Mouse (Mus musculus): ENCODE measurements at regions not wholly inside any gene's neighbourhood (a gene's known extent, or its start where the extent isn't known, plus 50 kb on each side); places are given as distances from the start of the nearest gene placed in this dataset.

DNA sequence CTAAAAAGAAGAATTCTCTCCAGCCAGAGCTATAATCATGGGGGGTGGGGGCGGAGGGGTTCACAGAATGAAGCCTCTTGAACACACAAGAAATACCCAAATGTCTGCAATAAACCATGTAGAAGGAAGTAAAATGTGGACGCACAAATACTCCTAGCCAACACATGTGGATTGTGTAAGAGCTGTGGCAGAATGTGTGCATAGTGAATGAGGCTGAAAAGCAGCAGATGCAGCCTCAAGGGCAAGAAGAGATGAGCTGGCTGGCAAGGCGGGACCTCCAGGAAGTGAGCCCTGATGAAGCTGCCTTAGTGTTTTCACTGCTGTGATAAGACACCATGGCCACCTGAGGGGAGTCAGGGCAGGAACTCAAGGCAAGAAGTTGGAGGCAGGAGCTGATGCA, 53.3 kb upstream of the Arhgap28 start:
- no peaks in the 10 kb centered on the region for H3K27me3 ChIP-seq
- H3K9me3 ChIP-seq: no peaks in the 10 kb centered on the region
- H3K4me2 ChIP-seq: no peak overlapping the region
- H3K9ac ChIP-seq: no peak overlapping the region
- WGBS: 74% methylated on average over 3 of the region's 3 CpGs
- H3K27ac ChIP-seq: no peak overlapping the region
- H3K36me3 ChIP-seq: no peaks in the 10 kb centered on the region
- peaks cover 3% of the 10 kb centered on the region; the same call in 1 of the 2 replicates for H3K4me1 ChIP-seq
- no peak for ATAC-seq (ENCODE audit: insufficient number of reproducible peaks, insufficient read depth, low FRiP score, low TSS enrichment, low read depth)
- no peak overlapping the region for H3K4me3 ChIP-seq

DNA sequence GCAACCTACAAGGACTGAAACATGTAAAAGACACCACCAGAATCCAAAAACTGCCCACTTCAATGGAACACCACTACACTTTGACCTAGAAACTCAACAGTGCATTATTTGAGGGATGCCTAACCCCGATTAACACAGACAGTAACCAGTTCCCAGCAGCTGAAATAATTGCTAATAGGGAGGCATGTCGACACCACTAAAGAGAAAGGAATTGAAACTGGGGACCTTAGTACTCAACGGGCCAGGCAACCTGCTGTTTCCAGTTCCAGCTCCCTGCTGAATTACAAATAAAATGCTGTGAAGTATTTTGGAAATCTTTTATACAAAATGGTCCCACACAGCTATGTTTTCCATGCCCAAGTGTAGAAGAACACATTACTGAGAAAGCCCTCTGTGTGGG, 56.5 kb upstream of the Arhgap28 start:
- Histone ChIP-seq H3K27ac (no peak overlapping the region), H3K36me3 (no peaks in the 10 kb centered on the region), H3K4me3 (no peak overlapping the region), H3K9ac (no peak overlapping the region), H3K4me2 (no peak overlapping the region), H3K4me1 (peaks cover 3% of the 10 kb centered on the region; the same call in 1 of the 2 replicates), H3K9me3 (no peaks in the 10 kb centered on the region), H3K27me3 (no peaks in the 10 kb centered on the region)
- ATAC-seq (ENCODE audit: insufficient number of reproducible peaks, insufficient read depth, low FRiP score, low TSS enrichment, low read depth): no peak
- WGBS: 86% methylated on average over 3 of the region's 3 CpGs

DNA sequence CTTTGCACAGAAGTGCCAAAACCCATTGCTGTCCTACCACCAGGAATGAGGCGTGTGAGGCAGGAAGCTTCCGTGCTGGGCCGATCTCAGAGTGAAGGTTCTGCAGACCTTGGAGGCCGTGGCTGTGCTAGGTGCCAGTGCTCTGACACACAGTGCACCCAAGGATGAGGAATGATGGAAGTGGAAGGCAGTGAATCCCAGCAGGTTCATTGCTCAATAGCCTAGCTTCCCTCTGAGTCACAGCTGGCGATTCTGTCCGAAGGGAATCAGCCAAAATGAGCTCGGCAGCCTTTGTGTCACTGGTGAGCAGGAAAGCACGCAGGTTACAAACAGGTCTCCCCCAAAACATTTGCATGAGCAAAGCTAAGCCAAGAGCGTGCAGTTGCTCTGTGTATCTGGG, 61.8 kb upstream of the Arhgap28 start:
- H3K27ac ChIP-seq: no peak overlapping the region
- no peak overlapping the region for H3K4me3 ChIP-seq
- ATAC-seq (ENCODE audit: insufficient number of reproducible peaks, insufficient read depth, low FRiP score, low TSS enrichment, low read depth): no peak
- peaks cover 8% of the 10 kb centered on the region for H3K4me1 ChIP-seq
- no peak overlapping the region for H3K4me2 ChIP-seq
- H3K9me3 ChIP-seq: no peaks in the 10 kb centered on the region
- WGBS: 88% methylated on average over 9 of the region's 9 CpGs
- no peak overlapping the region for H3K9ac ChIP-seq
- H3K27me3 ChIP-seq: no peaks in the 10 kb centered on the region
- no peaks in the 10 kb centered on the region for H3K36me3 ChIP-seq

DNA sequence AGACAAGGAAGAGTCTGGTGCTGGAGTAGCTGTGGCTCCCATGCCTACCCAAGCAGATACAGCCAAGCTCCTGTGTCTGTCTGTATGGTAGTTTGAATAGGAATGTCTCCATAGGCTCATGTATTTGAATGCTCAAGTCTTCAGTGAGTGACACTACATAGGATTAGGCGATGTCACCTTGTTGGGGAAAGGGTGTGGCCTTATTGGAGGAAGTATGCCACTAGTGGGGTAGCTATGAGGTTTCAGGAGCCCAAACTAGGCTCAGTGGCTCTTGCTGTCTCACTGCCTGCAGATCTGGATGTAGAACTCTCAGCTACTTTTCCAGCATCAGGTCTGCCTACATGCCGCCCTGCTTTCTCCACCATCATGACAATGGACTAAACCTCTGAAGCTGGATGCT, 62.3 kb upstream of the Arhgap28 start:
- Histone ChIP-seq H3K4me3 (no peak overlapping the region), H3K9ac (no peak overlapping the region), H3K27ac (no peak overlapping the region), H3K36me3 (no peaks in the 10 kb centered on the region), H3K4me2 (no peak overlapping the region), H3K4me1 (peaks cover 11% of the 10 kb centered on the region), H3K9me3 (no peaks in the 10 kb centered on the region), H3K27me3 (no peaks in the 10 kb centered on the region)
- ATAC-seq (ENCODE audit: insufficient number of reproducible peaks, insufficient read depth, low FRiP score, low TSS enrichment, low read depth): no peak
- WGBS: 91% methylated on average over 2 of the region's 2 CpGs

DNA sequence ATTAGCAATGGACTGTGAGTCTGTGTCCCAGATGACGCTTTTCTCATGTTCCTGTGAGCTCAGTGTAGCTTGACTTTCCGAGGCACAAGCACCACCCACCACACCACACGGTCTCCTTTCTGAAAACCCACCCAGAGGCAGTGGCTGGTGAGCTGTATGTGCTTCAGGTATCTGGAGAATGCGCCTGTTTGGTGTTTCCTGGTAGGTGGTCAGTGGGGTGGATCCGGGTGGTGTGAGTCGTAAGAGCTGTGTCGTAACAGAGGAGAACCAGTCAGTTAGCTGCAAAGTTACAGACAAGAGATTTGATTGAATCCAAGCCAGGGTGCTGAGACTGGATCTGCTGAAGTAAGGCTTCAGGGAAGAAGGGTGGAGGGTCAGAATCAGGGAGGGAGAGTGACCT, 65.1 kb upstream of the Arhgap28 start:
- WGBS: 71% methylated on average over 7 of the region's 7 CpGs
- Histone ChIP-seq H3K27me3 (no peaks in the 10 kb centered on the region), H3K36me3 (no peaks in the 10 kb centered on the region), H3K27ac (no peak overlapping the region), H3K4me3 (no peak overlapping the region), H3K9ac (no peak overlapping the region), H3K4me1 (peaks cover 23% of the 10 kb centered on the region), H3K9me3 (no peaks in the 10 kb centered on the region), H3K4me2 (no peak overlapping the region)
- ATAC-seq (ENCODE audit: insufficient number of reproducible peaks, insufficient read depth, low FRiP score, low TSS enrichment, low read depth): no peak

DNA sequence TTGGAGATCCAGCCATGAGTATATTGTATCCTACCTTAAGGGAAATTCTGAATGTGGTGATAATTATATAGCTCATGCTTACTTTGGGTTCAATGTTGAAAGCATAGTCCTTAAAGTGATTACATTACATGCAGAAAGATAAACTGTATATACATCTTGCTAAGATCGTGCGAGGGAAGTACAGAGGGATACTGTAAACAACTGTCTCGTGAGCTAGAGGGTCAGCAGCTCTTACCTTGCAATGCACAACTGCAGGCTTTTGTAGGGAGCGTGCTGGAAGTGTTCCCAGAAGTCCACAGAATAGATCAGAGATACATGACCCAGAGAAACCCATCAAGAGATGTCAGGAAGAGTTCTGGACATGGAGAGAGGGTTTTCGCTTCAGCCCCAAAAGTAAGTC, 65.6 kb upstream of the Arhgap28 start:
- Histone ChIP-seq H3K9me3 (no peaks in the 10 kb centered on the region), H3K9ac (no peak overlapping the region), H3K27me3 (no peaks in the 10 kb centered on the region), H3K4me1 (peaks cover 26% of the 10 kb centered on the region), H3K27ac (peak overlapping the region; percentile 52; the same call in 1 of the 2 replicates), H3K36me3 (no peaks in the 10 kb centered on the region), H3K4me2 (no peak overlapping the region), H3K4me3 (no peak overlapping the region)
- ATAC-seq (ENCODE audit: insufficient number of reproducible peaks, insufficient read depth, low FRiP score, low TSS enrichment, low read depth): no peak
- WGBS: 79% methylated on average over 5 of the region's 5 CpGs

DNA sequence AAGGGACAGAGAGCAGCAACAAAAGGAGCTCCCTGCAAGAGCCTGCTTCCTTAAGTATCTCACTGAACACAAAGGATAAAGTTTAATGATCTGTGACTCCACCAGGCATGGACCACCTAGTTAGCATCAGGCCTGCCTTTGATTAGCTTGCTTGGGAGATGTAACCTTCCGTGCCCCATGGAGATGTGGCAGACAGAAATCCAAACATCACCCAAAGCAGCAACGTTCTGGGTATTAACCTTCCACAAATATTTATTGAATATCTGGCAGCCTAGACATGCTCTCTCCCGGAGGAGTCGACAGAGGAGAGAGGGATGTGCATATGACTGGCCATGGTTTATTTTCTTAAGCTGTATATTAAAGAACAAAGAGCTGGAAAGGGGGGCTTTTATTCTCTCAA, 67.6 kb upstream of the Arhgap28 start:
- Histone ChIP-seq H3K4me3 (no peak overlapping the region), H3K9me3 (no peaks in the 10 kb centered on the region), H3K27me3 (no peaks in the 10 kb centered on the region), H3K4me1 (peaks cover 39% of the 10 kb centered on the region), H3K9ac (no peak overlapping the region), H3K27ac (peak overlapping the region; percentile 84), H3K4me2 (no peak overlapping the region), H3K36me3 (no peaks in the 10 kb centered on the region)
- WGBS: 16% methylated on average over 4 of the region's 4 CpGs
- no peak for ATAC-seq (ENCODE audit: insufficient number of reproducible peaks, insufficient read depth, low FRiP score, low TSS enrichment, low read depth)

DNA sequence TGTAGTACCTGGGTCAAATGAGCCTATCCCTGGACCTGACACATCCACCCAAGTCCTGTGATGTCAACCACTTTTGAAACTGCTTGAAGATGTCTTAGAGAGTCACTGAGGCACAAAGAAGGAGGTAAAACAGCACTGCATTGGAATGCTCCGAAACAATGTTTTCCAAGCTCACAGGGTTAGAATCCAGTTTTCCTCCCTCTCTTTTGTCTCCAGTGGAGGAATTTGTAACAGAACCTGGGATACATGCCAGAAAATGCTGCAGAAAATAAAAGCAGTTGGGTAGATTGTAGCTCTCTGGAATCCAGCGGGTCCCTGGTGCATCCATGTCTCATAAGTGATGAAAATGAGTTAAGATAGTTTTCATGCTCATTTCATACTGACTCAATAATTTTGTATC, 71.8 kb upstream of the Arhgap28 start:
- WGBS: 30% methylated on average over 2 of the region's 2 CpGs
- H3K36me3 ChIP-seq: no peaks in the 10 kb centered on the region
- no peaks in the 10 kb centered on the region for H3K9me3 ChIP-seq
- peaks cover 32% of the 10 kb centered on the region for H3K4me1 ChIP-seq
- no peak overlapping the region for H3K9ac ChIP-seq
- no peak overlapping the region for H3K4me3 ChIP-seq
- H3K27me3 ChIP-seq: no peaks in the 10 kb centered on the region
- ATAC-seq (ENCODE audit: insufficient number of reproducible peaks, insufficient read depth, low FRiP score, low TSS enrichment, low read depth): no peak
- H3K27ac ChIP-seq: peak overlapping the region; percentile 87
- no peak overlapping the region for H3K4me2 ChIP-seq

DNA sequence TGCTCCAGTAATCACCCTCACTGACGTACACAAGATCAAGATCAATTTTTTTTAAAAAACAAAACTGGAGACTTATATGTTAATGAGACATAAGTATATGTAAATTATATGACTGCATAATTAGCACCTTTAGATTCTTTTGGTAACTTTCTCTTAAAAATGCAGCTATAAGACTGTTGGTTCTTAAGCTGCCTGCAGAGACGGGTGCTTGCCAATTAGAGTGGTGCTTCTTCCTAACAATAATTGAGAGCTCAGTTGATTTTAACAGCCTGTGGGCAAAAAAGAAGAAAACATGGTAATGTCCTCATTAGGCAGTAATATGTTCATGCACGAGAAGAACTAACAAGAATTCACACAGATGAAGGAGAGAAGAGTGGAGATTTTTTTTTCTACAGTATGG, 74.8 kb upstream of the Arhgap28 start:
- Histone ChIP-seq H3K4me3 (no peak overlapping the region), H3K27ac (no peak overlapping the region), H3K9ac (no peak overlapping the region), H3K4me1 (peaks cover 16% of the 10 kb centered on the region), H3K27me3 (no peaks in the 10 kb centered on the region), H3K36me3 (no peaks in the 10 kb centered on the region), H3K4me2 (no peak overlapping the region), H3K9me3 (no peaks in the 10 kb centered on the region)
- WGBS: 66% methylated on average over 3 of the region's 3 CpGs
- no peak for ATAC-seq (ENCODE audit: insufficient number of reproducible peaks, insufficient read depth, low FRiP score, low TSS enrichment, low read depth)

DNA sequence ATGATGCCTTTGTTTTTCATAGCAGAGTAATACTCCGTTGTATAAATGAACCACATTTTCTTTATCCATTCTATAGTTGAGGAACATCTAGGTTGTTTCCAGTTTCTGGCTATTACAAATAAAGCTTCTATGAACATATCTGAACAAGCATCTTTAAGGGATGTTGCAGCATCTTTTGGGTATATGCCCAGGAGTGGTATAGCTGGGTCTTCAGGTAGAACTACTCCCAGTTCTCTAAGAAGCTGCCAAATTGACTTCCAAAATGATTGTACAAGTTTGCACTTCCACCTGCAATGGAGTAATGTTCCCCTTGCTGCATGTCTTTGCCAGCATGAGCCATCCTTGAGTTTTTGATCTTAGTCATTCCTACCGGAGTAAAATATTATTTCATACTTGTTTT, 80.5 kb upstream of the Arhgap28 start:
- no peaks in the 10 kb centered on the region for H3K36me3 ChIP-seq
- H3K9ac ChIP-seq: no peak overlapping the region
- no peak overlapping the region for H3K27ac ChIP-seq
- 93% methylated on average over 2 of the region's 2 CpGs for WGBS
- no peak for ATAC-seq (ENCODE audit: insufficient number of reproducible peaks, insufficient read depth, low FRiP score, low TSS enrichment, low read depth)
- H3K4me3 ChIP-seq: no peak overlapping the region
- H3K4me1 ChIP-seq: peaks cover 22% of the 10 kb centered on the region
- no peaks in the 10 kb centered on the region for H3K9me3 ChIP-seq
- no peak overlapping the region for H3K4me2 ChIP-seq
- no peaks in the 10 kb centered on the region for H3K27me3 ChIP-seq

DNA sequence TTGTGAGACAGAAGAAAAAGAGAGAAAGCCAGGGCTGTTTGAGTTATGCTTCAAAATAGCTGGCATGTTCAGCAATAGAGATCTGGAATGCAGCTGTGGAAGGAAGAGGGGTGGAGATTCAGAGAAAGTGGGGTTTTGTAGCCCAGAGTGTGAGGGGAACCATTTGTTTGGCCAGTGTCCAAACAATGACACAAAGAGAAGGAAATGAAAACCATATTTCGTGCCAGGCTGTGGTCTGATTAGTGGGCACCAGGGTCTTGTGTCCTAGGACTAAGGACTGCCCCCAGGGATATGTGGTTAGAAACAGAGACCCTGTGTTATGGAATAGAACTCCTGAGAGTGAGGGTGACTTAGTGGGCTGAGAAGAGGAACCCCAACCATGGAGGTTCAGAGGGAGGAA, 83.2 kb upstream of the Arhgap28 start:
- H3K4me3 ChIP-seq: no peak overlapping the region
- no peak overlapping the region for H3K9ac ChIP-seq
- no peak overlapping the region for H3K4me2 ChIP-seq
- 30% methylated on average over 1 of the region's 1 CpGs for WGBS
- ATAC-seq (ENCODE audit: insufficient number of reproducible peaks, insufficient read depth, low FRiP score, low TSS enrichment, low read depth): no peak
- H3K36me3 ChIP-seq: no peaks in the 10 kb centered on the region
- H3K9me3 ChIP-seq: no peaks in the 10 kb centered on the region
- no peaks in the 10 kb centered on the region for H3K27me3 ChIP-seq
- H3K4me1 ChIP-seq: peaks cover 22% of the 10 kb centered on the region
- peak overlapping the region; percentile 81 for H3K27ac ChIP-seq

DNA sequence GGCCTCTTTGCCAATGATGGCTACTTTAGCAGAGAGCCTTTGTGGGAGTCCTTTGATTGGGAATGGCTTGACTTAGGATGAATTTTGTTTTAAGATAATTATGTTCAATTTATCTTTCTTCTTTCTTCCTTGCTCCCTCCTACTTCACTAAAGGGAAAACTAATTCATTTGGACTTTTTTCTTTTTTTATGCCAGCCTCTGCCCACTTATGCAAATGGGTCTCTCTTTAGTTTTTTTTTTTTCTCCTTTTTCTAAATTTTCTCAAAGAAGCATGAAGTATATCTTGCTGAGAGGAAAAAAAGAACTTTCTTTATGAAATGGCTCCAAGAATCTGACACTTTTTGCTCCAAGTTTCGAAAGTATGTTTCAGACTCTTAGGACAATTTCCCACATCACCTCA, 85.3 kb upstream of the Arhgap28 start:
- Histone ChIP-seq H3K9ac (no peak overlapping the region), H3K4me1 (peaks cover 22% of the 10 kb centered on the region), H3K27me3 (no peaks in the 10 kb centered on the region), H3K4me2 (no peak overlapping the region), H3K9me3 (no peaks in the 10 kb centered on the region), H3K36me3 (no peaks in the 10 kb centered on the region), H3K27ac (peak overlapping the region; percentile 81), H3K4me3 (no peak overlapping the region)
- 94% methylated on average over 1 of the region's 1 CpGs for WGBS
- ATAC-seq (ENCODE audit: insufficient number of reproducible peaks, insufficient read depth, low FRiP score, low TSS enrichment, low read depth): no peak

DNA sequence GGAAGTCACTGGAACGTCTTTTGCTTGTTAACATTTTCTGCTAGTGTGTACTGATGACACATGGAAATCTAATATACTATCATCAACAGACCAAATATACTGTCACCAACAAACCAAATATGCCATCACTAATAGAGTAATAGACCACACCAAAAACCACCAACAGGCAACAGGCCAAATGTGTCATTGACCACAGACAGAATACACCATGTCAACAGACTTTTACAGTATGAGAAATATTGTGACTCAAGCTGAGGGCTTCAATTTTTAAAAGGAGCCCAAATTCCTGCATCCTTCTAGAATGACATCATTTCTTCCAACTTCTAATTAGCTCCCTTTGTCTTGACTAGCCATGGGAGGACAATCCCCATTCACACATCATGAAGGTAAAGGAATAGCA, 85.9 kb upstream of the Arhgap28 start:
- 56% methylated on average over 1 of the region's 1 CpGs for WGBS
- Histone ChIP-seq H3K4me3 (no peak overlapping the region), H3K4me2 (no peak overlapping the region), H3K4me1 (peaks cover 22% of the 10 kb centered on the region), H3K9me3 (no peaks in the 10 kb centered on the region), H3K27ac (0 out of 2 replicates have a peak overlapping the region, but pooled peaks have one; percentile 18), H3K9ac (no peak overlapping the region), H3K27me3 (no peaks in the 10 kb centered on the region), H3K36me3 (no peaks in the 10 kb centered on the region)
- no peak for ATAC-seq (ENCODE audit: insufficient number of reproducible peaks, insufficient read depth, low FRiP score, low TSS enrichment, low read depth)
